Mouse (Mus musculus): ENCODE results near the gene Sik1. TPM values are rescaled to one million over a fixed set of nuclear protein-coding genes. Genes with fewer than 3 reads are reported as not detected.

Gene Sik1
- total and polyA plus RNA-seq, 2 experiments from 2014 or later: 10.9 to 31.9 TPM

DNA sequence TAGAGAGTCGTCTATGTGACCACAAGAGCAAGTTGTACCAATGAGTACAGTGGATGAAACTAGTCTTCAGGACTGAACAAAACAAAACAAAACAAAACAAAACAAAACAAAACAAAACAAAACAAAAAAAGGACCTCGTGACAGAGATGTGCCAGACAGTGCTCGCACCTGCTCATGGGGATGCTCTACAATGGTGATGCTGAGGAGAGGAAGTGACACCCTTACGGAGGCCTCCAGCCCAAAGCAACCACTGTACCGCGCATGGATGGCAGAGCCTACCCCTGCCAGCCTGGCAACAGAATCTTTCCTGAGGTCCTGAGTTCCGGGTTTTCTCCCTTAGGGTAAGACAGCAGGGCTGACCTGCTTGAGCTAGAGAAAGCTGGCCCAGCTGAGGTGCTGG is 46.5 kb downstream of the Sik1 start:
- Histone ChIP-seq H3K4me1 (ENCODE audit: control insufficient read depth, insufficient read depth) (no peaks in the 10 kb centered on the region; the same call in 1 of the 2 replicates), H3K27ac (ENCODE audit: low read depth) (no peak overlapping the region), H3K9me3 (replicated peaks; ENCODE audit: control insufficient read depth, low read length) (no peaks in the 10 kb centered on the region), H3K4me2 (ENCODE audit: low read depth, low read length) (no peak overlapping the region), H3K27me3 (ENCODE audit: control insufficient read depth, insufficient read depth, low read length) (no peaks in the 10 kb centered on the region), H3K36me3 (replicated peaks; ENCODE audit: control insufficient read depth, insufficient read depth, low read length) (no peaks in the 10 kb centered on the region), H3K4me3 (ENCODE audit: low read depth, low read length) (no peak overlapping the region), H3K9ac (replicated peaks; ENCODE audit: low read depth, low read length) (no peak overlapping the region)
- WGBS: 93% methylated on average over 7 of the region's 7 CpGs
- DNase-seq (ENCODE audit: low spot score) (no peak), ATAC-seq (ENCODE audit: insufficient read depth, low read depth) (no peak)
- no peak for TF ChIP-seq CTCF (IDR thresholded peaks at IDR 0.05; ENCODE audit: low read depth)
- TF ChIP-seq EP300 (IDR thresholded peaks at IDR 0.05; ENCODE audit: low read depth): no peak

DNA sequence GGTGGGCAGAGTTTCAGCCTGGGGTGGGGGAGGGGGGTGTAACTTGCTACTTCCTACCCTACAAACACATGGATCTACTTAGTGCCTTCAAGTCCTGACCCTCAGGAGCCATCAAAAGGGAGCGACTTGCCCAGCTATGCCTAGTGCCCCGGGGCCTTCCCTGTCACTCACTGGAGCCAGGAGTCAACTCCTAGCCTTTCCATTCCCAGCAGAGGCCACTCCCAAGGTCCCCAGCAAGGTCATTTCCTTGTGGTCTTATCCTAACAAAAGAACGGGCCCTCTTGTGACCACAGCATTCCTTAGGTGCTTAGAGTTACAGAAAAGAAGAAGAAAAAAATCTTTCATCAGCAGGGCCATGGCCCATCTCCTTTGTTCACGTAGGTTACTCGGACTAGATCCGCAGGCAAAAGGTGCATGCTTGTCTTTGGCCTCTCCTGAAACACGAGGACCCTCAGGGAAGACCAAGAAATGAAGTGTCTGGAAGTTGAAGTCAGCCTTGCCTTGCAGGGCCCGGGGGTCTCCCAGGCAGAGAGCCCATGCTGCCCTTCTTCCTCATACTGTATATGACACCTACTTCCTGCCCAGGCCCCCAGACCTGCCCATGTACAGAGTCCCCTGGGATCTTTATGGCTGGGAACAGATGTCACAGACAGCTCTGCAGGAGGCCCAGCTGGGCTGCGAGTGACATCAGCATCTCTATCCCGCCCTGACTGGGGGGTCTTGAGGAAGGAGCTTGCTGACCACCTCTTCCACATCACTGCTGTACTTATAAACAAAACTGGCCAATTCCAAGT is 47.3 kb downstream of the Sik1 start:
- Histone ChIP-seq H3K4me2 (ENCODE audit: low read depth, low read length) (no peak overlapping the region), H3K36me3 (replicated peaks; ENCODE audit: control insufficient read depth, insufficient read depth, low read length) (no peaks in the 10 kb centered on the region), H3K9me3 (replicated peaks; ENCODE audit: control insufficient read depth, low read length) (no peaks in the 10 kb centered on the region), H3K27me3 (ENCODE audit: control insufficient read depth, insufficient read depth, low read length) (no peaks in the 10 kb centered on the region), H3K4me1 (ENCODE audit: control insufficient read depth, insufficient read depth) (no peaks in the 10 kb centered on the region; the same call in 1 of the 2 replicates), H3K27ac (ENCODE audit: low read depth) (no peak overlapping the region), H3K4me3 (ENCODE audit: low read depth, low read length) (no peak overlapping the region), H3K9ac (replicated peaks; ENCODE audit: low read depth, low read length) (no peak overlapping the region)
- DNase-seq (ENCODE audit: low spot score) (peak; percentile 21), ATAC-seq (ENCODE audit: insufficient read depth, low read depth) (0 out of 2 replicates have a peak, but pooled peaks have one; percentile 53)
- TF ChIP-seq EP300 (IDR thresholded peaks at IDR 0.05; ENCODE audit: low read depth): no peak
- 55% methylated on average over 10 of the region's 10 CpGs for WGBS

- H3K36me3 ChIP-seq (replicated peaks; ENCODE audit: control insufficient read depth, insufficient read depth, low read length): no peaks in the 10 kb centered on the region
- no peaks in the 10 kb centered on the region for H3K9me3 ChIP-seq (replicated peaks; ENCODE audit: control insufficient read depth, low read length)
- 67% methylated on average over 3 of the region's 3 CpGs for WGBS
- no peaks in the 10 kb centered on the region; the same call in 1 of the 2 replicates for H3K4me1 ChIP-seq (ENCODE audit: control insufficient read depth, insufficient read depth)
- H3K27me3 ChIP-seq (ENCODE audit: control insufficient read depth, insufficient read depth, low read length): no peaks in the 10 kb centered on the region
- ATAC-seq (ENCODE audit: insufficient read depth, low read depth) (no peak), DNase-seq (ENCODE audit: low spot score) (no peak)
- no peak overlapping the region for H3K9ac ChIP-seq (replicated peaks; ENCODE audit: low read depth, low read length)
- H3K4me2 ChIP-seq (ENCODE audit: low read depth, low read length): no peak overlapping the region
- H3K4me3 ChIP-seq (ENCODE audit: low read depth, low read length): no peak overlapping the region
- no peak overlapping the region for H3K27ac ChIP-seq (ENCODE audit: low read depth)
- TF ChIP-seq EP300 (IDR thresholded peaks at IDR 0.05; ENCODE audit: low read depth) (no peak), CTCF (IDR thresholded peaks at IDR 0.05; ENCODE audit: low read depth) (no peak)
Observed at GRCm38 (mm10) chr17:31806496-31806895, 49.1 kb downstream of the Sik1 start.

DNA sequence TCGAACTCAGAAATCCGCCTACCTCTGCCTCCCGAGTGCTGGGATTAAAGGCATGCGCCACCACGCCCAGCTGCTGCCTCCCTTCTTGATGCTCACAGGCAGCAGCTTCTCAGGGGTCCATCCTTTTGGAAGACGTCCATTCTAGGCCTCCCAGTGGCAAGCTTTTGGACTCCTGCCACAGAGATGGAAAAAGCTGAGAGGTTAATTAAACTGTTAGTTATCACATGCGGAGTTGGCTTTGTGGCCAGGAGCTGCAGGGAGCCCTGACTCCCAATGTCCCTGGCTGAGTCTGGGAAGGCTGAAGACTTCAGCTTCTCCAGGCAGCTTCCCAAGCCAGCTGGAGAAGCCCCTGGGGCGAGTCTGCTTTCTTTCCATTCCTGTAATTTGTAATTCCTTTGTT is 49.6 kb downstream of the Sik1 start:
- Histone ChIP-seq H3K4me2 (ENCODE audit: low read depth, low read length) (no peak overlapping the region), H3K27me3 (ENCODE audit: control insufficient read depth, insufficient read depth, low read length) (no peaks in the 10 kb centered on the region), H3K9ac (replicated peaks; ENCODE audit: low read depth, low read length) (no peak overlapping the region), H3K4me1 (ENCODE audit: control insufficient read depth, insufficient read depth) (no peaks in the 10 kb centered on the region; the same call in 1 of the 2 replicates), H3K27ac (ENCODE audit: low read depth) (no peak overlapping the region; the same call in 1 of the 2 replicates), H3K9me3 (replicated peaks; ENCODE audit: control insufficient read depth, low read length) (no peaks in the 10 kb centered on the region), H3K36me3 (replicated peaks; ENCODE audit: control insufficient read depth, insufficient read depth, low read length) (no peaks in the 10 kb centered on the region), H3K4me3 (ENCODE audit: low read depth, low read length) (no peak overlapping the region)
- WGBS: 52% methylated on average over 8 of the region's 8 CpGs
- DNase-seq (ENCODE audit: low spot score) (peak; percentile 8), ATAC-seq (ENCODE audit: insufficient read depth, low read depth) (no peak)
- TF ChIP-seq CTCF (IDR thresholded peaks at IDR 0.05; ENCODE audit: low read depth) (no peak), EP300 (IDR thresholded peaks at IDR 0.05; ENCODE audit: low read depth) (no peak)

DNA sequence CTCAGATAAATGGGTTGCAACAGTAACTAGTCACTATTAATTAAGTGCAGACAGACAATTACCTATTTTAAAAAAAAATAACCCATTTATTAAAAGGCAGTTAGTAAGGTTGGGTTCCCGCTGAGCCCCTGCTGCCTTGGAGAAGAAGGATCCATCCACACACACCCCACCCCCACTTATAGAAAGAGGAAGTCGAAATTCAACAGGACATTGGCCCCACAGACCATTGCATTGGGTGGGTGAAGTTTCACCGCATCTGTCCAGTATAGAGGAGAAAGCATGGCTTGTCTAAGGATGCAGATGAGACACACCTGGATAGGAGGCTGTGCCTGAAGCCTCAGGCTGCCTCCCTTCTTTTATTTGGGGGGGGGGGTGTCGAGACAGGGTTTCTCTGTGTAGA is 50.0 kb downstream of the Sik1 start:
- WGBS: 67% methylated on average over 4 of the region's 4 CpGs
- no peak for ATAC-seq (ENCODE audit: insufficient read depth, low read depth)

More for the DNA sequence above, 50.0 kb downstream of the Sik1 start:
- TF ChIP-seq CTCF (IDR thresholded peaks at IDR 0.05; ENCODE audit: low read depth): no peak
- no peak for TF ChIP-seq EP300 (IDR thresholded peaks at IDR 0.05; ENCODE audit: low read depth)
- Histone ChIP-seq H3K9ac (replicated peaks; ENCODE audit: low read depth, low read length) (no peak overlapping the region), H3K4me1 (ENCODE audit: control insufficient read depth, insufficient read depth) (no peaks in the 10 kb centered on the region; the same call in 1 of the 2 replicates), H3K27me3 (ENCODE audit: control insufficient read depth, insufficient read depth, low read length) (no peaks in the 10 kb centered on the region), H3K4me3 (ENCODE audit: low read depth, low read length) (no peak overlapping the region), H3K4me2 (ENCODE audit: low read depth, low read length) (no peak overlapping the region), H3K9me3 (replicated peaks; ENCODE audit: control insufficient read depth, low read length) (no peaks in the 10 kb centered on the region), H3K36me3 (replicated peaks; ENCODE audit: control insufficient read depth, insufficient read depth, low read length) (no peaks in the 10 kb centered on the region), H3K27ac (ENCODE audit: low read depth) (no peak overlapping the region)
- no peak for DNase-seq (ENCODE audit: low spot score)
